Mouse (Mus musculus) small intestine, adult 2 months (tissue): ENCODE data around the gene Bspry.

Experiments
- CTCF ChIP-seq: fragments of 200-500 bp; IDR thresholded peaks from 2 replicates; pipeline ENCODE4 v1.5.1; 2012; ENCODE audit warnings: low read depth, mild to moderate bottlenecking, control low read depth, inconsistent platforms, low read length, moderate library complexity, mixed read lengths; ENCODE audit not compliant: insufficient replicate concordance, insufficient read length; ENCODE audit errors: extremely low read depth
- POLR2A ChIP-seq: fragments of 200-500 bp; IDR thresholded peaks from 2 replicates; pipeline ENCODE4 v1.6.1; 2012; ENCODE audit warnings: low read depth, mild to moderate bottlenecking, control low read depth, inconsistent platforms, low read length, moderate library complexity

DNA sequence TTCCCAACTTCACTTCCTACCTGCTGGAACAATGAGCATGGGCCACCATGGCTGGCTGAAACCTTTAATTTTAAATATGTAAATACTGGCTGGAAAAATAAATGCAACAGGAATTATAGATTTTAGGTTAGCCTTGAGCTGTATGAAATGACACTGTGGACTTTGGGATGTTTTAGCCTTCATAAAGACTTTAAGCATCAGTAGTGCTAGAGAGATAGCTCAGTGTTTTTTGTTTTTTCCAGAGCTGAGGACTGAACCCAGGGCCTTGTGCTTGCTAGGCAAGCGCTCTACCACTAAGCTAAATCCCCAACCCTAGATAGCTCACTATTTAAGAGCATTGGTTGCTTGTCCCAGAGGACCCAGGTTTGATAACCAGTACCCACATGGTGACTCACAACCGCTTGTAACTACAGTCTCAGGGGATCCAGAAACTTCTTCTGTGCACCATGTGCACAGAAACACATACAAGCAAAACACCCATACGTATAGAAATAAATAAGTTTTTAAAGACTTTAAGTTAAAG is 42.5 kb upstream of the Bspry start:
- TF ChIP-seq POLR2A (no peak), CTCF (no peak)
